Mouse (Mus musculus): ENCODE results near the gene Brd4.

DNA sequence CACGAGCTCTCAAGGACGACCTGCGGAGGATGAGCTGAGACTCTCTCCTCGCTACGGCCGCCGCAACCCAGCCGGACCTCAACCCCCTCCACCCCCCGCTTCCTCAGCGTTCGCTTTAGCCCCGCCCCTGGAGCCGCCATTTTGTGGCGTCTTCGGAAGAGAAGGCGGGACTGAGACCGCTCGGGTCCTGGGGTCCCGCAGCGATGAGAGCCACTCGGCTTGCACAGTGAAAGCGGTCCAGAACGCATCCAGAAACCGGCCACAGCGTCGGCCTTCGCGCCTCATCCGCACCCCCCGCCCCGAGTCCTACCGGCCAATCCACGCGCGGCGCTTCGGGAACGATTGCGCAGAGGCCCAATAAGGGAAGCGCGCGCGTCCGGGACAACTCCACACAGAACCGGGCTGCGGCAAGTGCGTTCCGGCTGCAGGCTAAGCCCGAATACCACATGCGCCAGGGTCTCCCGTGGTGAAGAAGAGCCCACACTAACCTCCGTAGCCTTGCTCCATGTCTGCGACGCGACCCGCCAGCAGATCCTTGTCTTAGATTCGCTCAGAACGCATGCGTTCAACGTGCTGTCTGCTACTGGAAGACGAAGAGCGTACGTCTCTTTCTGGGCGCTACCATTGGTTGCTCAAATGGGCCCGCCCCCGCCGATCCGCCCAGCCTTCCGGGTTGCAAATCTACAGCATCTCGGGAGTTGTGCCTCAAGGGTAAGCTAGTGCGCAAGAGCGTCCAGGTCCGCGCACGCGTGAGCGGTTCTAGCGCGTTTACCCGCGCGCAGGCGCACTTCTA, 36.3 kb upstream of the Brd4 start, which contains the start of gene Akap8:
- TF ChIP-seq POLR2A (IDR thresholded peaks at IDR 0.05; ENCODE audit: insufficient read depth, low read depth, low read length) (peak; percentile 52; the same call in 1 of the 2 replicates), CTCF (IDR thresholded peaks at IDR 0.05; ENCODE audit: insufficient read depth, low read depth, low read length) (no peak)

All from olfactory bulb, adult 2 months (tissue).